Mouse (Mus musculus): ENCODE measurements around the gene Tbr1. TPM values are rescaled to one million over a fixed set of nuclear protein-coding genes. Genes with fewer than 3 reads are reported as not detected.

Tbr1 gene
- polyA plus RNA-seq, 1 experiment: 0.03 TPM

DNA sequence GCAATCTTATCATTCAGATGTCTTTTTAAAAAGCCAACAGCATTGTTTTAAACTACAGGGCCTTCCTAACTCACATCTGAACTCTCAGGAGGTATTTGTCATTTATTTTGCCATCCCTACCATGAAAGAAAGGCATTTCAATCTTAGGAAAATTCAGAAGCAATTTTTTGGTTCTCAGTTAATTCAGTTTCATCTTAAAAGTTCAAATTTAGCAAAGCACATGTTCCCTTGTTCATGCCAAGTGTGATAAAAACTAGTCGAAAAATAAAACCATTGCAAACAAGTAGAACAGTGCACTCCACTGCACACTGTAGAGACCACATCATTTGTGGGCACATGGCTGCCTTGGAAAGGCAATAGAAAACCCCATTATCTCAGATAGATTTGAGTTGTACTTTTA, 15.5 kb downstream of the Tbr1 start:
- DNase-seq: no peak
- Histone ChIP-seq H3K4me3 (ENCODE audit: insufficient read depth, low read depth, low read length) (no peak overlapping the region), H3K27ac (ENCODE audit: insufficient read depth, low read depth, low read length) (no peak overlapping the region), H3K36me3 (ENCODE audit: control insufficient read depth, insufficient read depth, low read length) (no peaks in the 10 kb centered on the region), H3K4me1 (ENCODE audit: control insufficient read depth, insufficient read depth, low read length) (peaks cover 2% of the 10 kb centered on the region; the same call in 1 of the 2 replicates), H3K27me3 (replicated peaks; ENCODE audit: control insufficient read depth, insufficient read depth, low read length) (peaks cover 9% of the 10 kb centered on the region)
- TF ChIP-seq CTCF (conservative IDR thresholded peaks at IDR 0.05; ENCODE audit: insufficient read depth, insufficient read length, low read depth, low read length) (no peak), POLR2A (IDR thresholded peaks at IDR 0.05; ENCODE audit: low read depth, low read length) (no peak)
- 72% methylated on average over 1 of the region's 1 CpGs for WGBS

- no peak for TF ChIP-seq POLR2A (IDR thresholded peaks at IDR 0.05; ENCODE audit: low read depth, low read length)
- TF ChIP-seq CTCF (conservative IDR thresholded peaks at IDR 0.05; ENCODE audit: insufficient read depth, insufficient read length, low read depth, low read length): no peak
- no peak overlapping the region for H3K27ac ChIP-seq (ENCODE audit: insufficient read depth, low read depth, low read length)
- no peak for DNase-seq
- H3K27me3 ChIP-seq (replicated peaks; ENCODE audit: control insufficient read depth, insufficient read depth, low read length): peaks cover 7% of the 10 kb centered on the region
- 76% methylated on average over 4 of the region's 4 CpGs for WGBS
- no peaks in the 10 kb centered on the region for H3K36me3 ChIP-seq (ENCODE audit: control insufficient read depth, insufficient read depth, low read length)
- peaks cover 2% of the 10 kb centered on the region; the same call in 1 of the 2 replicates for H3K4me1 ChIP-seq (ENCODE audit: control insufficient read depth, insufficient read depth, low read length)
- no peak overlapping the region for H3K4me3 ChIP-seq (ENCODE audit: insufficient read depth, low read depth, low read length)
Measured at GRCm38 (mm10) chr2:61820203-61820602, 17.5 kb downstream of the Tbr1 start.

DNA sequence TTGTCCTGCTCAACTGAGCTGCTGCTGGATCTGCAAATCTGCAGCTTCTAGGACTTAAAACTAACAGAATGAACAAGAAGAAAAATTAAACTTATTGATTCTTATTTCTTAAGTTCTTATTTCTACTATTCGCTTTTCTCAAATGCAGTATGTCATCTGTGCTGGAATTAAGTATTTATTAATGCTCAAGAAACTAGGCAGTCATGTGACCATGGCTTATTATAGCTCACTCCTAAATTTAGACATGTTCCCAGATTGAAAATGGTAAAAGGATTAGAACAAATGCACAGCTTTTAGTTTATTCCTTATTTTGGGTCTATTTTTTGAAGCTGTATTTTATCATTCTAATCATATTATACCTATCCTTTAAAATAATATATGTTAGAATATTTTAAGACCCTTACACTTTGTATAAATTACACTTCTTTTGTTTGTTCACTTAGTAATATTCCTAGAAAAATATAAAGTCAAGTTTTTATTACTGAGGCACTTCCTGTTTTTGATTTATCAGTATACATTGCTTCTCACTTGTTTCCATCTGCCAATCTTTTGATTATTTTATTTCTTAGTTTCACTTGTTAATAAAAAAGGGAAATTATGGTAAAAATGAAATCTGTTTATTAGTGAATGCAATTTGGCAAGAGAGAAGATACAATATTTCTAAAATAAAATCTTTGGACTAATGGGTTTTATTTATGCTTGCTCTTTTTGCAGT, 20.9 kb downstream of the Tbr1 start:
- no peak for TF ChIP-seq POLR2A (IDR thresholded peaks at IDR 0.05; ENCODE audit: low read depth, low read length)
- no peak for TF ChIP-seq CTCF (conservative IDR thresholded peaks at IDR 0.05; ENCODE audit: insufficient read depth, insufficient read length, low read depth, low read length)
- Histone ChIP-seq H3K4me3 (ENCODE audit: insufficient read depth, low read depth, low read length) (no peak overlapping the region), H3K36me3 (ENCODE audit: control insufficient read depth, insufficient read depth, low read length) (no peaks in the 10 kb centered on the region), H3K4me1 (ENCODE audit: control insufficient read depth, insufficient read depth, low read length) (no peaks in the 10 kb centered on the region), H3K27ac (ENCODE audit: insufficient read depth, low read depth, low read length) (no peak overlapping the region), H3K27me3 (replicated peaks; ENCODE audit: control insufficient read depth, insufficient read depth, low read length) (no peaks in the 10 kb centered on the region; the same call in 1 of the 2 replicates)
- 83% methylated on average over 1 of the region's 1 CpGs for WGBS
- DNase-seq: no peak

- WGBS: 69% methylated on average over 2 of the region's 2 CpGs
- TF ChIP-seq POLR2A (IDR thresholded peaks at IDR 0.05; ENCODE audit: low read depth, low read length) (no peak), CTCF (conservative IDR thresholded peaks at IDR 0.05; ENCODE audit: insufficient read depth, insufficient read length, low read depth, low read length) (no peak)
- no peak for DNase-seq
- Histone ChIP-seq H3K4me3 (ENCODE audit: insufficient read depth, low read depth, low read length) (no peak overlapping the region), H3K27ac (ENCODE audit: insufficient read depth, low read depth, low read length) (no peak overlapping the region), H3K4me1 (ENCODE audit: control insufficient read depth, insufficient read depth, low read length) (no peaks in the 10 kb centered on the region), H3K36me3 (ENCODE audit: control insufficient read depth, insufficient read depth, low read length) (no peaks in the 10 kb centered on the region), H3K27me3 (replicated peaks; ENCODE audit: control insufficient read depth, insufficient read depth, low read length) (no peaks in the 10 kb centered on the region)
Measured at GRCm38 (mm10) chr2:61837243-61837806, 34.6 kb downstream of the Tbr1 start.

Other genes with a start within 250 kb of the Tbr1 start
- 4.5 and 6.4 TPM in 2 replicates for gene Tank, start 224.3 kb upstream of the Tbr1 start, polyA plus RNA-seq (2012; rRNA removed)
- 15.0 and 22.5 TPM in 2 replicates for gene Psmd14, start 91.2 kb upstream of the Tbr1 start, polyA plus RNA-seq (2012; rRNA removed)
- 0.02 and 0.05 TPM in 2 replicates for gene Slc4a10, start 243.5 kb downstream of the Tbr1 start, polyA plus RNA-seq (2012; rRNA removed)